Mouse (Mus musculus): ENCODE results near the gene Zkscan1. TPM values are rescaled to one million over a fixed set of nuclear protein-coding genes. Genes with fewer than 3 reads are reported as not detected.

Gene Zkscan1
- total and polyA plus RNA-seq, 2 experiments from 2014 or later: 11.6 to 40.4 TPM

DNA sequence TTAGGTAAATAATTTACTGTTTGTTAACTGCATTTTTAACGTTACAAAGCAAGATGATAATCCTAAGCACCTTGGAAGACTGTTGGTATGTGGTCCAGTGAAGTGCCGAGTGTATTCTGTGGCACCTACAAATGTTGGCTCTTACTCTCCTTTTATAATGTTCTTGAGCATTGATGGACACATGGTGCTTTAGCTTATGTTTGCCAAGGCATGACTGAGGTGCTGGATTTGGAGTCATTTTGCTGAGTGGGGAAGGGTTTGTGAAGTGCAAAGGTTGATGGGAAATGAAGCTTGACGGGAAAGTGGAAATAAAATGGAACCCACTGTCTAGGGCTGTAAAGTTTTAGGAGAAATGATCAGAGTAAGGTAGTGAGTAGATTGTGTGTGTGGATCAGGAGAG, 3.5 kb downstream of the Zkscan1 start:
- WGBS: 88% methylated on average over 3 of the region's 3 CpGs
- Histone ChIP-seq H3K4me3 (ENCODE audit: low read depth, low read length) (no peak overlapping the region), H3K9me3 (ENCODE audit: low read length) (no peaks in the 10 kb centered on the region), H3K36me3 (ENCODE audit: insufficient read depth, low read length) (peaks cover 10% of the 10 kb centered on the region; the same call in 1 of the 2 replicates), H3K4me2 (ENCODE audit: low read depth, low read length, poor library complexity, severe bottlenecking) (no peak overlapping the region), H3K27me3 (ENCODE audit: insufficient read depth, low read length) (no peaks in the 10 kb centered on the region), H3K27ac (ENCODE audit: low read depth, low read length) (no peak overlapping the region), H3K4me1 (ENCODE audit: insufficient read depth, low read length) (no peaks in the 10 kb centered on the region; the same call in 1 of the 2 replicates), H3K9ac (replicated peaks; ENCODE audit: low read length, poor library complexity, severe bottlenecking) (no peak overlapping the region)
- DNase-seq (ENCODE audit: low spot score) (no peak), ATAC-seq (ENCODE audit: low FRiP score) (no peak)
- TF ChIP-seq CTCF (IDR thresholded peaks at IDR 0.05): no peak

DNA sequence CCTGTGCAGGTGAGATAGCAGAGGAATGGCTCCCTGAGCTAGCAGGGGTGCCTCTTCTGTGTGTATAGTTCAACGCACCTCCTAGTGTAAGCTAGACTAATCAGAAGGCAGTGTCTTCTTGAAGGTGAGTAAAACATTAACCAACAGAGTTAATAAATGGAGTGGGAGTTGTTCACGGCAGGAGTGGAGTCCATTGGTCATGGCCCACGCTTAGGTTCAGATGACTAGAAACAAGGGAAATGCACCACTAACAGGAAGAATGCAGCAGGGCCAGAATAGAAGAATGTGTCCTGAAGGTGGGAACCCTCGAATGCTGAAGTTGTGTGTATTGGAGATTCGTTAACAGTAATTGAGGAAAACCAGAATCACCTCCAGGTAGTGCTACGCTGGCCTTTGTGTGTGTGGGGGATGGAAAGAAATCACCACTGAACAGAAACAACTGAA, 4.2 kb downstream of the Zkscan1 start:
- Histone ChIP-seq H3K4me2 (ENCODE audit: low read depth, low read length, poor library complexity, severe bottlenecking) (no peak overlapping the region), H3K27me3 (ENCODE audit: insufficient read depth, low read length) (no peaks in the 10 kb centered on the region), H3K4me1 (ENCODE audit: insufficient read depth, low read length) (no peaks in the 10 kb centered on the region; the same call in 1 of the 2 replicates), H3K9me3 (ENCODE audit: low read length) (no peaks in the 10 kb centered on the region), H3K4me3 (ENCODE audit: low read depth, low read length) (no peak overlapping the region), H3K27ac (ENCODE audit: low read depth, low read length) (no peak overlapping the region), H3K9ac (replicated peaks; ENCODE audit: low read length, poor library complexity, severe bottlenecking) (no peak overlapping the region), H3K36me3 (ENCODE audit: insufficient read depth, low read length) (peaks cover 14% of the 10 kb centered on the region)
- DNase-seq (ENCODE audit: low spot score) (no peak), ATAC-seq (ENCODE audit: low FRiP score) (no peak)
- 91% methylated on average over 6 of the region's 6 CpGs for WGBS
- TF ChIP-seq CTCF (IDR thresholded peaks at IDR 0.05): no peak

DNA sequence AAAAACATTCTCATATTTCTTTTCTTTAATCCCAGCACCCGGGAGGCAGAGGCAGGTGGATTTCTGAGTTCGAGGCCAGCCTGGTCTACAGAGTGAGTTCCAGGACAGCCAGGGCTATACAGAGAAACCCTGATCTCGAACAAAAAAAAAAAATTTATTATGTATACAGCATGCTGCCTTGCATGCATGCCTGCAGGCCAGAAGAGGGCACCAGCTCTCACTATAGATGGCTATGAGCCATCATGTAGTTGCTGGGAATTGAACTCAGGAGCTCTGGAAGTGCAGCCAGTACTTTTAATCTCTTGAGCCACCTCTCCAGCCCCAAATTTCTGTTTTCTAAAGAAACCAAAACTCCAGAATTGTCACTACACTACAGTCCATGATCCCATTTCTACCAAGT, 5.4 kb downstream of the Zkscan1 start:
- ATAC-seq (ENCODE audit: low FRiP score) (no peak), DNase-seq (ENCODE audit: low spot score) (peak; percentile 4)
- Histone ChIP-seq H3K9ac (replicated peaks; ENCODE audit: low read length, poor library complexity, severe bottlenecking) (no peak overlapping the region), H3K4me1 (ENCODE audit: insufficient read depth, low read length) (no peaks in the 10 kb centered on the region; the same call in 1 of the 2 replicates), H3K4me2 (ENCODE audit: low read depth, low read length, poor library complexity, severe bottlenecking) (no peak overlapping the region), H3K27me3 (ENCODE audit: insufficient read depth, low read length) (no peaks in the 10 kb centered on the region), H3K27ac (ENCODE audit: low read depth, low read length) (no peak overlapping the region), H3K9me3 (ENCODE audit: low read length) (no peaks in the 10 kb centered on the region), H3K36me3 (ENCODE audit: insufficient read depth, low read length) (peaks cover 23% of the 10 kb centered on the region), H3K4me3 (ENCODE audit: low read depth, low read length) (no peak overlapping the region)
- TF ChIP-seq CTCF (IDR thresholded peaks at IDR 0.05): peak; percentile 64
- WGBS: 69% methylated on average over 3 of the region's 3 CpGs

DNA sequence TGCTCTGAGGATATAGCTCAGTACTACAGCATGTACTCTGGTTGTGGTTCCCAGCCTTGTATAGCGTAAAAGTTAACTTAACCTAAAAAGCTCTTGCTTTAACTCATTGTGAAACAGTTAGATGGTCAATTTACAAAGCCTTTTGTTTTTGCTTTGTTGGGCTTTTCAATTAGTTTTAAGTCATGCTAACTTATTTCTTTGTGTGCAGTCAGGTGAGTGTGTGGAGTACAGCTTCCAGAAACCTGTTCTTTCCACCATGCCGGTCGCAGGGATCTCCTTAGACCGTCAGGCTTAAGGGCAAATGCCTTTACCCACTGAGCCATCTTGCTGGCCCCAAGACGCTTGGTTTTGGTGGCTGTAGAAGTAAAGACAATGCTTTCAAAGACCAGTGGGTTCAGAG, 5.9 kb downstream of the Zkscan1 start:
- H3K36me3 ChIP-seq (ENCODE audit: insufficient read depth, low read length): peaks cover 23% of the 10 kb centered on the region
- no peaks in the 10 kb centered on the region for H3K9me3 ChIP-seq (ENCODE audit: low read length)
- no peak for DNase-seq (ENCODE audit: low spot score)
- WGBS: 95% methylated on average over 5 of the region's 5 CpGs
- H3K9ac ChIP-seq (replicated peaks; ENCODE audit: low read length, poor library complexity, severe bottlenecking): no peak overlapping the region
- ATAC-seq (ENCODE audit: low FRiP score): no peak
- no peak for TF ChIP-seq CTCF (IDR thresholded peaks at IDR 0.05)
- H3K27me3 ChIP-seq (ENCODE audit: insufficient read depth, low read length): no peaks in the 10 kb centered on the region
- H3K4me2 ChIP-seq (ENCODE audit: low read depth, low read length, poor library complexity, severe bottlenecking): no peak overlapping the region
- no peak overlapping the region for H3K4me3 ChIP-seq (ENCODE audit: low read depth, low read length)
- no peaks in the 10 kb centered on the region; the same call in 1 of the 2 replicates for H3K4me1 ChIP-seq (ENCODE audit: insufficient read depth, low read length)
- no peak overlapping the region for H3K27ac ChIP-seq (ENCODE audit: low read depth, low read length)

DNA sequence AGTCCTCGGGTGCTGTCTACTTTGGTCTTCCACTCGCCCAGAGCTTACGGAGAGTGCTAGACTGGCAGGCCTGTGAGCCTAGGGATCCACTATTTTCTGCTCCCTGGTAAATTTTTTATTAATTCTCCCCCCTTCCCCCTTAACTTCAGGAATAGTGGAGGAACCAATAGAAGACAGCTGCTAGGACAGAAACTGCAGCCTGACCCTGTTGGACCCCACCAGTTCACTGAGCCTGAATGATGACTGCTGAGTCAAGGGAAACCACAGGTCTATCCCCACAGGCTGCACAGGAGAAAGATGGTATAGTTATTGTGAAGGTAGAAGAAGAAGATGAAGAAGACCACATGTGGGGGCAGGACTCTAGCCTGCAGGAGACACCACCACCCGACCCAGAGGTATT, 7.9 kb downstream of the Zkscan1 start:
- no peak for TF ChIP-seq CTCF (IDR thresholded peaks at IDR 0.05)
- H3K27ac ChIP-seq (ENCODE audit: low read depth, low read length): no peak overlapping the region
- H3K9ac ChIP-seq (replicated peaks; ENCODE audit: low read length, poor library complexity, severe bottlenecking): no peak overlapping the region
- ATAC-seq (ENCODE audit: low FRiP score) (no peak), DNase-seq (ENCODE audit: low spot score) (no peak)
- H3K27me3 ChIP-seq (ENCODE audit: insufficient read depth, low read length): no peaks in the 10 kb centered on the region
- H3K9me3 ChIP-seq (ENCODE audit: low read length): no peaks in the 10 kb centered on the region
- H3K4me1 ChIP-seq (ENCODE audit: insufficient read depth, low read length): no peaks in the 10 kb centered on the region
- no peak overlapping the region for H3K4me3 ChIP-seq (ENCODE audit: low read depth, low read length)
- peaks cover 37% of the 10 kb centered on the region for H3K36me3 ChIP-seq (ENCODE audit: insufficient read depth, low read length)
- no peak overlapping the region for H3K4me2 ChIP-seq (ENCODE audit: low read depth, low read length, poor library complexity, severe bottlenecking)
- WGBS: 97% methylated on average over 4 of the region's 4 CpGs

DNA sequence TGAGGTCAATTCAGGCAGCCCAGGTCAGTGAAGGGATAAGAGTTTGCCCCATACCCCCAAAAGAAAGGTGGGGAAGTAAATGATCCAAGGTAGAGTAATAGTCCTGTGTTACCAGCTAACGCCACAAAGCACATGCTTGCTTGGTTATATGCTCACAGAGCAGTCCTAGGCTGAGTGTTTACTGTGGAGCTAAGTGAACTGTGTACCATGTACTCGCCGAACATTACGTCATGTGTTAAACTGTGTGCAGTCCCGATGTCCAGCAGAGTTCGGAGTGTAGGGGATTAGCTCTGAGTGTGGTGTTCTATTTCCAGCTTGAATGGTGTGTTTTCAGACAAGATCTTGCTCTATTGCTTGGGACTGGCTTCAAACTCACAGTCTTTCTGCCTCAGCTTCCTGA, 9.6 kb downstream of the Zkscan1 start:
- no peak for DNase-seq (ENCODE audit: low spot score)
- H3K4me2 ChIP-seq (ENCODE audit: low read depth, low read length, poor library complexity, severe bottlenecking): no peak overlapping the region
- H3K9ac ChIP-seq (replicated peaks; ENCODE audit: low read length, poor library complexity, severe bottlenecking): no peak overlapping the region
- no peaks in the 10 kb centered on the region for H3K27me3 ChIP-seq (ENCODE audit: insufficient read depth, low read length)
- WGBS: 94% methylated on average over 6 of the region's 6 CpGs
- no peak overlapping the region for H3K27ac ChIP-seq (ENCODE audit: low read depth, low read length)
- no peaks in the 10 kb centered on the region for H3K4me1 ChIP-seq (ENCODE audit: insufficient read depth, low read length)
- no peak overlapping the region for H3K4me3 ChIP-seq (ENCODE audit: low read depth, low read length)
- no peak for ATAC-seq (ENCODE audit: low FRiP score)
- H3K9me3 ChIP-seq (ENCODE audit: low read length): no peaks in the 10 kb centered on the region
- TF ChIP-seq CTCF (IDR thresholded peaks at IDR 0.05): no peak
- peaks cover 47% of the 10 kb centered on the region for H3K36me3 ChIP-seq (ENCODE audit: insufficient read depth, low read length)

All from midbrain, postnatal 0 days (tissue).